Mouse (Mus musculus) T-cell, adult 2 months (primary cell): ENCODE measurements around the gene Irgq.
"Not testable (repeated sequence)": the region's sequence is repeated elsewhere in the genome, so short reads cannot be mapped to it uniquely, and the experiment has no call there.

Experiments
- DNase-seq: peaks from one replicate; pipeline ENCODE4 v3.0.0; 2022; ENCODE audit warnings: low spot score

Irgq gene

DNA sequence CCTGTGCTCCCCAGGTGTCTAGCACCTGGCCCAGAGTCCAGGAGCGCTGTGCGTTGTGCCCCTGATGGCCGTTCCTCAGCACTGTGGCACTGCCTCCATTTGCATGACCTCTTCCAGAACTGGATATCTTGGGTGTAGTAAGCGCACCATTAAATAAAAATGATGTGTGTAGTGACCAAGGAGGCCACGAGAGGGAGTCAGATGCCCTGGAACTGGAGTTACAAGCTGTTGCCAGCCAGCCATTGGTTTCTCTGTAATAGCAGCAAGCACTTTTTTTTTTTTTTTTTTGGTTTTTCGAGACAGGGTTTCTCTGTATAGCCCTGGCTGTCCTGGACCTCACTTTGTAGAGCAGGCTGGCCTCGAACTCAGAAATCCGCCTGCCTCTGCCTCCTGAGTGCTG lies 14.2 kb upstream of the Irgq start:
- DNase-seq: peak; percentile 18

DNA sequence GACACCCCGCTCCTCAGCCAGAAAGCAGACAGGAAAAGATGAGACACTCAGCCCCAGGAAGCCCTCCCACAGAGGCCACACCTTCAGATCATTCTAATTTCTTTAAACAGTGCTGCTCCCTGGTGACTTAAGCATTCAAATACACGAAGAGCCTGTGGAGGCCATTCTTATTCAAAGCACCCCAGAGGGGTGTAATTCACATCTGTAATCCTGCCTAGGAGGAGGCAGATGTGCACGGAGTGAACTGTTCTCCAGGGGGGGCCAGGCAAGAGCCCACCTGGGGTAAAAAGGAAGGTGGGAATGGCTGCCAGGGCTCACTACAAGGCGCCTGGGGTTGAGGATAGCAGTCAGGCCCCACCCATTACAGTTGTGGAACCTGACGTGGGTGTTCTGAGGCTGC lies 13.4 kb upstream of the Irgq start:
- no peak for DNase-seq

GRCm38 (mm10) chr7:24517654-24518053 lies 12.8 kb upstream of the Irgq start:
- DNase-seq: no peak

DNA sequence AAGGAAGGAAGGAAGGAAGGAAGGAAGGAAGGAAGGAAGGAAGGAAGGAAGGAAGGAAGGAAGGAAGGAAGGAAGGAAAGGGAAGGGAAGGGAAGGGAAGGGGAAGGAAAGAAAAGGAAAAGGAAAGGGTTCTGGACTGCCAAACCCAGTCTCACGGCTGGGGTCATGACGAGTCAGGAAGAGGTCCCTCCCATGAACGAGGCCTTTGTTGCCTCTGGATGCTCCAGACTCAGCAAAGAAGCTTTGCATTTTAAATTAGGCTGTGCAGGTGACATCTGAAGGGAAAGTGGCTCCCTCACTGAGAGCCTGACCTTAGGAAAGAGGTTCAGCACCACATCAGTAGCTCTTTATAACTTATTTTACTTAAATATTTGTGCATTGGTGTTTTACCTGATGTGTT lies 11.4 kb upstream of the Irgq start:
- no peak for DNase-seq

GRCm38 (mm10) chr7:24520054-24520453 lies 10.4 kb upstream of the Irgq start:
- not testable (repeated sequence) for DNase-seq

GRCm38 (mm10) chr7:24522805-24523204 lies 7.7 kb upstream of the Irgq start:
- no peak for DNase-seq

DNA sequence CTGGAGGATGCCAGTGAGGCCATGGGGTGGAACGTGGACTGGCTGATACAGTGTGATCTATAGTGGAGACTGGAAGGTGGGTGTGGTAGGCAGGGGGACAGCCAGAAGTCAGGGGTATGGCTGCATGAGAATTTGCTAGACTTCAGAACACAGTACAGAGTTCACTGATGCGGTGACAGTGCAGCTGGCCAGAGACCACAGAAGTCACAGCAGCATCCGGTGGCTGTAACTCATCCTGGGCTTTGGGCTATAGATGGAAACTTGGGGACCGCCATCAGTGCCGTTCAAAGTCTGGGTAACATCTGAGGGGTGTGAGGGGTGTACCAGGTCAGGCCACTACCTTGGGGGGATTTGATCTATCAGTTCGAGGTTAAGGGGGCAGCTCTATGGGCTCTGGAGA lies 6.8 kb upstream of the Irgq start:
- DNase-seq: no peak

DNA sequence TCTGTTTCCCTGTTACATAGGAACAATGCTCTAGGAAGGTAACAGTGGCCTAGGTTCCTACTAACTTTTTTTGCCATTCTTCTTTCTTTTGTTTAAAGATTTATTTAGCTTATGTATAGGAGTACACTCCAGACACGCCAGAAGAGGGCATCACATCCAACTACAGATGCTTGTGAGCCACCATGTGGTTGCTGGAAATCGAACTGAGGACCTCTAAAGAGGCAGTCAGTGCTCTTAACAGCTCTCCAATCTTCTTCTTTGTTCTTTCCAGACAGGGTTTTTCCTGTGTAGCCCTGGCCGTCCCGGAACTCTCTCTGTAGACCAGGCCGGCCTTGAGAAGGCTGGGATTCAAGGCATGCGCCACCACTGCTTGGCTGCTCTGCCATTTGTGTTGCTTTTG lies 5.5 kb upstream of the Irgq start:
- no peak for DNase-seq

GRCm38 (mm10) chr7:24525686-24526420 lies 4.6 kb upstream of the Irgq start:
- DNase-seq: no peak

- DNase-seq: no peak
Observed at GRCm38 (mm10) chr7:24528861-24529260, 1.6 kb upstream of the Irgq start.

GRCm38 (mm10) chr7:24529580-24529979 lies 909 bp upstream of the Irgq start:
- no peak for DNase-seq

GRCm38 (mm10) chr7:24531211-24531971 lies 902 bp downstream of the Irgq start:
- peak; percentile 63 for DNase-seq

DNA sequence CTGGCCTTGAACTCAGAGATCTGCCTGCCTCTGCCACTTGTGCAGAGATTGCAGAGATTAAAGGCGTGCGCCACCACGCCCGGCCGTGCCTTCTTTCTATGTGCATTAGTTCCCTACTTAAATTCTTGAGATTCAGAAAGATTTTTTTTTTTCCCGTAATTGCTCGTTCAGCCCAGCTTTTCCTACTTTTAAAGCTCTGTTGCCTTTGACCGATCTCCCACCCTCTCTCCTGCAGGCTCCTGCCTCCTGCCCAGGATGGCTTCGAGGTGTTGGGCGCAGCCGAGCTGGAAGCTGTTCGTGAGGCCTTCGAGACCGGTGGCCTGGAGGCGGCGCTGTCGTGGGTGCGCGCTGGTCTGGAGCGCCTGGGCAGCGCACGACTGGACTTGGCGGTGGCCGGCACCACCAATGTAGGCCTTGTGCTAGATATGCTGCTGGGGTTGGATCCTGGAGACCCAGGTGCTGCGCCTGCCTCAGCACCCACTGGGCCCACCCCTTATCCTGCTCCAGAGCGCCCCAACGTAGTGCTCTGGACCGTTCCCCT lies 2.6 kb downstream of the Irgq start:
- DNase-seq: no peak

- DNase-seq: no peak
Observed at GRCm38 (mm10) chr7:24533806-24534205, 3.3 kb downstream of the Irgq start.

GRCm38 (mm10) chr7:24534301-24534700 lies 3.8 kb downstream of the Irgq start:
- no peak for DNase-seq

DNA sequence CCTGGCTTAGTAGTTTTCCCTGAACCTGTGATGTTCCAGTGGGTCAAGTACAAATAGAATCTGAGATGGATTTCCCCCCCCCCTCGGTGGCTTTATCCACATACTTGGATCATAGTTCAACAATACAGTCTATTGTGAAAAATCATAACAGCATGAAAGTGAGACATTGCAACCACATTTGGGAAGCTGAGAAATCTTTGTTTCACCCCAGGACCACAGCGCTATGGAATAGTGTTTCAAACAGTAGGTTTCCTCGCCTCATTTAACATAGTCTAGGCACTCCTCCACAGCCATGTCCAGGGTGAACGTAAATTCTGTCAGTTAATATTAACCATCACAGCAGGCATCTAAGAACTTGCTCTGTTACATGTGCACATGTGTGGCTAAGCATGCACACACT lies 6.6 kb downstream of the Irgq start:
- no peak for DNase-seq

DNA sequence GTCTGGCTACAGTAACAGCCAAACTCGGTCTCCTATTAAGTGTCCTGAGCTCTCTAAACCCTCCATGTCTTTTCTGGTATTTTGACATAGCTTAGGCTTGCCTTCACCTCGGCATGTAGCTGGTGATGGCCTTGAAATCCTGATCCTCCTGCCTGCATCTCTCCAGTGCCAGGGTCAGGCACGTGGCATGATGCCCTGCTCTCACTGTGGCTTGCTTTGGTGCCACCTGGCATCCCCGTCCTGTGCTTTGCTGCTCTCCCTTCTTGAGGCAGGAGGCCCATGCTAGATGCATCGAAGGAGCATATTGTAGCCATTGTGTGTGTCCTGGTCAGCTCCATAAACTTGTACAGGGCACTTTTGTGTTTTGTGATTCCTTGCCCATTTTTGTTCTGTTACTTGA lies 7.1 kb downstream of the Irgq start:
- no peak for DNase-seq

GRCm38 (mm10) chr7:24538154-24538553 lies 7.7 kb downstream of the Irgq start:
- no peak for DNase-seq

- DNase-seq: no peak
Observed at GRCm38 (mm10) chr7:24538701-24539100, 8.2 kb downstream of the Irgq start.

DNA sequence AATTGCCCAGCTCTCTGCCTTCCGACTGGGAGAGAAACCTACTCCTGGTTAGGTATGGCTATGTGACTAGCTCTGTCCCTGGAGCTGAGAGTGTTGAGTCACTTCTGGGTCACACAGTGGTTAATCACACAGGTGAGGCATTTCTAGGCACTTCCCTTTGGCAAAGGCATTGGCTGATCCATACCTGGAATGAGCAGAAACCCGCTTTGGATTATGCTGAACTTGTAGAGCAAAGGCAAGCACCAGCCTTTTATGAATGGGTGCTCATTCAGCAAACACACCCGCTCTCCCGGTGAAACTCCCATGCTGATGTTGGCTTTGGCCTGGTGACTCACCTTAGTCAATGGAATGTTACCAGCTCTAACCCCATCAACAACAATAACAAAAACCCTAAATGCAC lies 9.2 kb downstream of the Irgq start:
- DNase-seq: no peak

- no peak for DNase-seq
Observed at GRCm38 (mm10) chr7:24544506-24544905, 14.0 kb downstream of the Irgq start.

GRCm38 (mm10) chr7:24546068-24546614 lies 15.7 kb downstream of the Irgq start, which contains the start of the genes Pinlyp and Xrcc1:
Gene Pinlyp (minus strand): TSS chr7:24546118.
Gene Xrcc1 (plus strand): TSS chr7:24546289.
- no peak for DNase-seq
